Mouse (Mus musculus) forebrain, embryonic 11.5 days (tissue): Measurements from ENCODE around the gene Cerkl. TPM values are rescaled to one million over a fixed set of nuclear protein-coding genes. Genes with fewer than 3 reads are reported as not detected.

Experiments used
- ATAC-seq: fragments of 200-750 bp; cut with Nextera tagmentation; replicated peaks from 2 replicates; pipeline ENCODE4 v1.8.0; 2017; ENCODE audit warnings: moderate TSS enrichment; ENCODE audit not compliant: low FRiP score
- DNase-seq: peaks from one replicate; pipeline ENCODE4 v3.0.0-alpha.2; 2017; ENCODE audit warnings: low spot score
- H3K27ac ChIP-seq: fragments of 300-500 bp; sonication (generic); 2 replicates; pipeline ENCODE4 v1.5.1; 2014; ENCODE audit warnings: low read depth, low read length
- H3K27me3 ChIP-seq: fragments of 300-500 bp; sonication (generic); 2 replicates; pipeline ENCODE4 v1.6.1; 2014; ENCODE audit warnings: mild to moderate bottlenecking, low read length, mixed read lengths; ENCODE audit not compliant: control insufficient read depth, insufficient read depth
- H3K36me3 ChIP-seq: fragments of 300-500 bp; sonication (generic); 2 replicates; pipeline ENCODE4 v1.6.1; 2014; ENCODE audit warnings: mild to moderate bottlenecking, low read length, moderate library complexity, mixed read lengths; ENCODE audit not compliant: control insufficient read depth, insufficient read depth
- H3K4me1 ChIP-seq: fragments of 300-500 bp; sonication (generic); replicated peaks from 2 replicates; pipeline ENCODE4 v1.6.1; 2014; ENCODE audit warnings: low read length, mixed read lengths; ENCODE audit not compliant: control insufficient read depth, insufficient read depth
- H3K4me2 ChIP-seq: fragments of 300-500 bp; sonication (generic); 2 replicates; pipeline ENCODE4 v1.6.1; 2014; ENCODE audit warnings: low read depth, mild to moderate bottlenecking, low read length, moderate library complexity, mixed read lengths; ENCODE audit not compliant: severe bottlenecking
- H3K4me3 ChIP-seq: fragments of 300-500 bp; sonication (generic); 2 replicates; pipeline ENCODE4 v1.5.1; 2014; ENCODE audit warnings: low read depth, low read length
- H3K9ac ChIP-seq: fragments of 300-500 bp; sonication (generic); 2 replicates; pipeline ENCODE4 v1.6.1; 2014; ENCODE audit warnings: low read length
- H3K9me3 ChIP-seq: fragments of 300-500 bp; sonication (generic); 2 replicates; pipeline ENCODE4 v1.6.1; 2016; ENCODE audit warnings: low read length, mixed read lengths; ENCODE audit not compliant: control insufficient read depth
- WGBS: fragments of 180-500 bp; shearing (Covaris S2); extraction: QIAGEN DNeasy Blood & Tissue Kit; methylation state at CpG from one replicate; pipeline ENCODE4 v1.1.7; 2014; 5-methylcytosine and 5-hydroxymethylcytosine counted together
- polyA plus RNA-seq: library from polyadenylated mRNA; unstranded; fragments of >200 nt; fragmentation: Nextera tagmentation; extraction: Ambion mirVana; gene quantifications from 2 replicates; pipeline ENCODE4 v1.2.1, GENCODE M21; 2014

Gene Cerkl
- polyA plus RNA-seq, 1 experiment from 2014 or later: 1.2 TPM

GRCm38 (mm10) chr2:79459061-79460045, 2.8 kb upstream of the Cerkl start:
- H3K9ac ChIP-seq: no peak overlapping the region
- H3K27ac ChIP-seq: peak overlapping the region; percentile 68
- ATAC-seq (peak; percentile 28), DNase-seq (peak; percentile 78)
- H3K27me3 ChIP-seq: peaks cover 62% of the 10 kb centered on the region
- peak overlapping the region; percentile 10; the same call in 1 of the 2 replicates for H3K4me3 ChIP-seq
- H3K4me1 ChIP-seq: peaks cover 18% of the 10 kb centered on the region
- under 1% methylated on average over 40 of the region's 44 CpGs for WGBS
- no peaks in the 10 kb centered on the region for H3K9me3 ChIP-seq
- peak overlapping the region; percentile 43 for H3K4me2 ChIP-seq
- H3K36me3 ChIP-seq: no peaks in the 10 kb centered on the region

GRCm38 (mm10) chr2:79457932-79458331, 1.3 kb upstream of the Cerkl start:
- Histone ChIP-seq H3K27me3 (peaks cover 70% of the 10 kb centered on the region), H3K36me3 (no peaks in the 10 kb centered on the region), H3K4me2 (no peak overlapping the region), H3K4me3 (no peak overlapping the region), H3K9ac (no peak overlapping the region), H3K9me3 (no peaks in the 10 kb centered on the region), H3K4me1 (peaks cover 18% of the 10 kb centered on the region), H3K27ac (no peak overlapping the region)
- no peak for DNase-seq
- WGBS: 17% methylated on average over 3 of the region's 3 CpGs
- ATAC-seq: no peak

GRCm38 (mm10) chr2:79457434-79457833, 849 bp upstream of the Cerkl start:
- H3K4me2 ChIP-seq: no peak overlapping the region

GRCm38 (mm10) chr2:79455646-79456045, 939 bp downstream of the Cerkl start:
- Histone ChIP-seq H3K27me3 (peaks cover 63% of the 10 kb centered on the region), H3K4me3 (peak overlapping the region; percentile 28), H3K36me3 (no peaks in the 10 kb centered on the region), H3K9me3 (no peaks in the 10 kb centered on the region), H3K4me2 (peak overlapping the region; percentile 57; the same call in 1 of the 2 replicates), H3K9ac (no peak overlapping the region; the same call in 1 of the 2 replicates), H3K4me1 (peaks cover 18% of the 10 kb centered on the region), H3K27ac (peak overlapping the region; percentile 50)
- DNase-seq (peak; percentile 58), ATAC-seq (no peak)
- WGBS: 2% methylated on average over 10 of the region's 10 CpGs

More at GRCm38 (mm10) chr2:79457434-79457833, 849 bp upstream of the Cerkl start:
- WGBS: 57% methylated on average over 3 of the region's 3 CpGs
- Histone ChIP-seq H3K4me1 (peaks cover 18% of the 10 kb centered on the region), H3K36me3 (no peaks in the 10 kb centered on the region), H3K27me3 (peaks cover 67% of the 10 kb centered on the region), H3K4me3 (no peak overlapping the region), H3K27ac (no peak overlapping the region), H3K9me3 (no peaks in the 10 kb centered on the region), H3K9ac (no peak overlapping the region)
- ATAC-seq: no peak
- DNase-seq: no peak

- 7% methylated on average over 15 of the region's 15 CpGs for WGBS
- H3K27ac ChIP-seq: peak overlapping the region; percentile 53; the same call in 1 of the 2 replicates
- no peak for DNase-seq
- peaks cover 16% of the 10 kb centered on the region for H3K4me1 ChIP-seq
- H3K27me3 ChIP-seq: peaks cover 56% of the 10 kb centered on the region
- peak overlapping the region; percentile 55; the same call in 1 of the 2 replicates for H3K9ac ChIP-seq
- no peaks in the 10 kb centered on the region for H3K36me3 ChIP-seq
- no peaks in the 10 kb centered on the region for H3K9me3 ChIP-seq
- ATAC-seq: no peak
- peak overlapping the region; percentile 28 for H3K4me3 ChIP-seq
- H3K4me2 ChIP-seq: peak overlapping the region; percentile 57
These were observed 1.7 kb downstream of the Cerkl start for GRCm38 (mm10) chr2:79454786-79455446.

GRCm38 (mm10) chr2:79453901-79454781, 2.4 kb downstream of the Cerkl start:
- H3K4me3 ChIP-seq: peak overlapping the region; percentile 28
- peak; percentile 51 for ATAC-seq

GRCm38 (mm10) chr2:79451438-79451837, 5.1 kb downstream of the Cerkl start:
- WGBS: 49% methylated on average over 5 of the region's 5 CpGs
- Histone ChIP-seq H3K9me3 (no peaks in the 10 kb centered on the region), H3K4me1 (peaks cover 3% of the 10 kb centered on the region; the same call in 1 of the 2 replicates), H3K27me3 (peaks cover 26% of the 10 kb centered on the region), H3K36me3 (no peaks in the 10 kb centered on the region), H3K4me2 (no peak overlapping the region), H3K4me3 (no peak overlapping the region), H3K27ac (no peak overlapping the region), H3K9ac (no peak overlapping the region)
- ATAC-seq: no peak
- DNase-seq: no peak

More at GRCm38 (mm10) chr2:79453901-79454781, 2.4 kb downstream of the Cerkl start:
- Histone ChIP-seq H3K9me3 (no peaks in the 10 kb centered on the region), H3K27me3 (peaks cover 50% of the 10 kb centered on the region), H3K4me2 (peak overlapping the region; percentile 54), H3K4me1 (peaks cover 11% of the 10 kb centered on the region), H3K9ac (peak overlapping the region; percentile 55), H3K27ac (peak overlapping the region; percentile 53), H3K36me3 (no peaks in the 10 kb centered on the region)
- peak; percentile 91 for DNase-seq
- WGBS: 1% methylated on average over 55 of the region's 55 CpGs
